Mouse (Mus musculus): ENCODE measurements around the gene Scarb2.

Gene Scarb2

DNA sequence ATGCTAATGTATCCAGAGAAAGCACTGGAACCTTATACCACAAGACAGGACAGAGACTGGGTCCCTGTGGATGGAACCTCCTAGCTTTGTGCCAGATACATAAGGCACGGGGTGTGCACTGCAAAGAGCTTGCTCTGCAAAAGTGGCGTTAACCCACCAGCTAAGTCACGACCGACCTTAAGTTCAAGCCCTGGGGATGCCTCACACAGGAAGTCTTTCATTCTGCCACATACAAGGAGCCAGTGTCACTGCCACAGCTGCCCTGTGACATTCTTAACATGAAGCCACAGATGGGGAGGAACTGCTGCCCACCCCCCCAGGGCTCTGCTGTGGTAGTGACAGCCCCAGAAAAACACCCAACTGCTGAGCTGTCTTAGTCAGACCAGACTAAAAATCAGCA is 15.9 kb downstream of the Scarb2 start:
- DNase-seq, result peak; percentile 85

DNA sequence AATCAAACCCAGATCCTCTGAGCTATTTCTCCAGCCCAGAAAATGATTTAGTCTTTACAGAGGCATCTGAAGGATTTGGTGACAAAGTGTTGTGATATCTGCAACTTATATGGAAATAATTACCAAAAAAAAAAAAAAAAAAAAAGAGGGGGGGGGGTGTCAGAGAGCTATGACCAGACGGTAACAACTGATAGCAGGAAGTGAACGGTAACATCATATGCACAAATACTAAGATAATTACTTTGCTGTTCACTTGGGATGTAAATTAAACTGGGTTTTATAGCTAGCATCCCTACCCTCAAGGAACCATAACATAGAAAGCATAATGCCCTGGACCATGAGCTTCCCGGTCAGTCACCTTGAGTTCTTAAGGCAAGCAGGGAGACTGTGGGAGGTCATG is 16.3 kb downstream of the Scarb2 start:
- DNase-seq, result no peak

DNA sequence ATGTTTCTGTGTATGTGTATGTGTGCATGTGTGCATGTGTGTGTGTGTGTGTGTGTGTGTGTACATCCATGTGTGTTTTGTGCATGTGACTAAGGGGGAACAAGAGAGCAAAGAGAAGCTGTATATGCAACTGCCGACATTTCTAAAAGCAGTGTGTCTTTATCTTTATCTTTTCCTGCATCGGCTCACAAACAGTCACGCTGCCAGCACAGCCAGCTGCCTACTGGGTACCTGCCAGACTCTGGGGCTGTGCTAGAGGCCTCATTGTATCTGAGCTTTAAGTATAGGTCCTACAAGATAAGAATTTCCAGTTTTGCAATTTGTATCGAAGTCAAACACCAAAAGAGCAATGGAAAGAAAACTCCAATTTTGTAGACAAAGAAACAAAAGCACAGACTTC is 17.1 kb downstream of the Scarb2 start:
- peak; percentile 77 for DNase-seq

DNA sequence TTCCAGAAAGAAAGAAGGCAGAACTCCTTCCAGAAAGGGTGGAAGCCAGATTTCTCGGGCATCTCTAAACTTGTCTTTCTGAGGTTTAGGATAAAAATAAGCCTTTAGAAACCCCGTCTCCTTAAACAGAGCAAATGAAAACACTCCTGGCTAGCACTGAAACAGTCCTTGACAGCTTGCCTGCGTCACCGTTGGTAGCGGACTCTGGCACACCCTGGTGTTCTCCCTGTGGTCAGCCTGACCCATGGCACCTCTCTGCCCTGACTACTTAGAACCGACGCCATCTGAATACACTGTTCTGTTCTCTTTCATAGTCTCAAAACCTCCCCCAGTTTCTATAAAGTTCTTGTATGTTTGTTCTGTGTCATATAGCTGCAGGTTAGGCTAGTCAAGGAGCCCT is 17.7 kb downstream of the Scarb2 start:
- peak; percentile 41 for DNase-seq

DNA sequence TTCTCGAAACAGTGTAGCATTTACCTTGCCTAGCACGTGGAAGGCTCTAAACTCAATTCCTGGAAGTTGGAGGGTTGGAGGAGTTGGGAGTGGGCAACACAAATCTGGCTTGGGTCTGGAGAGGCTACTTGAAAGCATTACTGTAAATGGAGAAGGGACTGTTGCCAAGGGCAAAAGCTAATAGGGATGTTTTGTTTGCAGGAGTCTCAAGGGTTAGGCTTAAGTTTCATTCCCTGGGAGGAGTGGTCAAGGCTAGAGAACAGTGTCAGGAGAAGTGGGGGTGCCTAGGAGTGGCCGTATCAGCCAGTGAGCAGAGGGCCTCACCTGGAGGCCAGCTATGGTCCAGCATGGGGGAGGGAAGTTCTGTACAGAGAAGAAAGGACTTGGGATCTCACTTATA is 18.2 kb downstream of the Scarb2 start:
- DNase-seq, result peak; percentile 47

DNA sequence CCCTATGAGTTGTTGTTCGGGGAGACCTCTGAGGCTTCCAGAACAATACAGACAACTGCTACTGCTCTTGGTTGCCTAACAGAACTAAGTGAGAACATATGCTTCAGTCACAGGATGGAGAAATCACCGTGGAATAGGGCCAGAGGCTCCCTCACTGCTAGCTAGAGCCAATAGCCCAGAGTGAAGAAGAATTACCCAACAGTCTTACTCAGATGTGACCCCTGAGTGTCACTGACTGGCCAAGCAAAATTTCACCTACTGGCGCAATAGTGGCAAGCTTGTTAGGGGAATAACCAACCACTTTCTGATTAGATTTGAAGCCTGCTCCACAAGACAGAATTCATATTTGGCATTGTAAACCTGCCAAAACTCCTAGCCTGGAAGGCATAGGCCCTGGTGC is 19.9 kb downstream of the Scarb2 start:
- no peak for DNase-seq

DNA sequence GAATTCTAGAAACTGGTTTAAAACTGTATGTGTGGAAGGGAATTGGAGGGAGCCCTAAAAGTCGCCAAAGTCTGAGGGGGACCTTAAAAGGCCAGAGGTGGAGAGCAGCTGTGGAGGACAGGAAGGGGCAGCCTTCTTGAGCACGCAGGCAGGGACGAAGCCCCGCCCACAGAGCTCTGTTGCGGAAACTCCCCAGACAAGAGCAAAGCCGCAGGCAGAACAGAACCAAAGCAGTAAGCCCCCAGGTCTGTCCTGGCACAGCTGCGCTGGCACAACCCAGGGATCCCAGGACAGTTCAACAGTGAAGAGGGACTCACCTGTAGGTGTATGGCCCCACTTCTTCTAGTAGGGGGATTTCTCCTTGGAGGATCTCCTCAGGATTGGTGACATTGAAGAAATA is 21.8 kb downstream of the Scarb2 start:
- peak; percentile 72 for DNase-seq

DNA sequence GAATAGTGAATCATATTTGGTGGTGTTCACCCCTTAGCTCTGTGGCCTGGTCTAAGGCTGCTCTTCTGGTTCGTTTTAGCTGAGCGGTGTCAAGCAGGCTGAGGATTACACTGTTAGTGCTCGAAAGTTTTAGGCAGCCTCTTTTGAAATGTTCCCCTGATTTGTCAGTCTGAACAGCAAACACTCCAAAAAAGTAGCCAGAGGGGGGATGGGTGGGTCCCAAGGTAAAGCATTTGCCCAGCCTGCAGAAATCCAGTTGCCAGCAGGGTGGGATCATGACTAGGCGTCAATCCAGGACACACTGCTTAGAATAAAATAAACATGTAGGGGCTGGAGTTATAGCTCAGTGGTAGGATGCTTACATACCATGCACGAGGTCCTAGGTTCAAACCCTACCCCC is 33.8 kb downstream of the Scarb2 start:
- no peak for DNase-seq

DNA sequence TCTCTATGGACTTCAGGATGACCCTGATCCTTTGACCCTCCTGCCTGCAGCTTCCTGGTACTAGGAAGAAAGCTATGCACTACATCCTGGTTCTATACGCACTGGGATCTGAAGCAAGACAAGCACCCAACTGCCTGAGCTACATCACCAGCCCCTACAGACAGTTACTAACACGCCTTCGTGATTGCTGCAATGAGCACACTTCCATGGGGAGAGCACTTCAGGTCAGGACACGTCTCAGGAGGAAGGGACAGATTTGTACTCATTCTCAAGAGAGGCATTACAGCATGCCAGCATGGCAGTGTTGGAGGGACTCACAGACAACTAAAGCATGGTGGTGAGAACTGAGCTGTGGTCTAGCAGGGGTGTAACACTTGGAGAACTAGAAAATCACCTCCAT is 35.1 kb downstream of the Scarb2 start:
- DNase-seq, result no peak

DNA sequence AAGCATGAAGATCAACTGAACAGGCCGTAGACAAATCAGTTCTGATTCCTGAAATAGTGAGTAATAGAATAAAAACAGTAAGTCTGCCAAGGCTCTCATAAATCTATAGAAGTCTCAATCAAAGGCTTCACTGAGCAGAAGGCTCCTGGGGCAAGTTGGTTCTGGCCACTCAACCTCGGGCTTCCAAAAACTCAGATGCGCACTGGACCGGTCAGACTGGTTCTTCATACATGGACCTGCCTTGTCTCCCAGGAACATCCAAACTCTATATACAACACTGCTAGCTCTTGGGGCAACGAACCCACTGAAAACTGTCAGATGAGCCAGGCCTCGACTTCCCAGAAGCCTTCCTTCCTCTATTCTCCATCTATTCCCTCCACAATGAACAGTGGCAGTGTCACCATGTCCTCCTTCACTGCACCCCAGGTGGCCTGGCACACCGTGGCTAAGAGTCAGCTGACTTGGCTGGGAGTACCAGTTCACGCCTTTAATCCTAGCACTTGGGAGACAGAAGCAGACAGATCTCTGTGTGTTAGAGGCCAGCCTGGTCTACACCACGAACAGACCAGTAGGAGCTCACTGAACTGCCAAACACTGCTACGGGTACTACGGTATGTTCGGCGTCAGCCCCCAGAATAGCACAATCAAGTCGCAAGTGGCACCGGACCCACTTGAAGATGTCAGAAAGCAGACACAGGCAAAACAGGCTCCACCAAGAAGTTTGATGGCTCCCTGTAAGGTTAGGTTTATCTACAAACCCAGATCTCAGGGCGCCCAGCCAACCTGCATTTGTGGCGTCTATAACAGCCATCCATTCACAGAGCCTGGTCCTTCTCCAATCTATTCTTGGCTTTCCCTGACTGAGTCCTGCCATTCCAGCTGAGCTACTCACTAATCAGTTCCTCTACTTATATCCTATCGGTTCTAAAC is 37.2 kb downstream of the Scarb2 start:
- no peak for DNase-seq

DNA sequence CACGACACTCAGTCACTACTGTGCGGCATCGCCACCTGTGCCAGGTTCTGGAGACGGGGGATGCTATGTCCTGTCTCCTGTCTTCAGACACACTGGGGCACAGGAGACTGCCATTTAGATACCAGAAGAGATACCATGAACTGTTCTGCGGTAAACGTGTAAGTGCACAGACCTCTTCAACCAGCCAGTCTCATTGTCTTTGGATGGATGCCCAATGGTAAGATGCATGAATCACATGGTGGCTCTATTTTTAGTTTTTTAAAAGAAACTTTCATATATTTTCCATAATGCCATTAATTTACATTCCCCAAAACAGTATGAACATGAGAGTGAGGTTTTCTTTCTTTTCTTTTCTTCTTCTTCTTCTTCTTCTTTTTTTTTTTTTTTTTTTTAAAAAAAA is 38.4 kb downstream of the Scarb2 start:
- DNase-seq, result no peak

DNA sequence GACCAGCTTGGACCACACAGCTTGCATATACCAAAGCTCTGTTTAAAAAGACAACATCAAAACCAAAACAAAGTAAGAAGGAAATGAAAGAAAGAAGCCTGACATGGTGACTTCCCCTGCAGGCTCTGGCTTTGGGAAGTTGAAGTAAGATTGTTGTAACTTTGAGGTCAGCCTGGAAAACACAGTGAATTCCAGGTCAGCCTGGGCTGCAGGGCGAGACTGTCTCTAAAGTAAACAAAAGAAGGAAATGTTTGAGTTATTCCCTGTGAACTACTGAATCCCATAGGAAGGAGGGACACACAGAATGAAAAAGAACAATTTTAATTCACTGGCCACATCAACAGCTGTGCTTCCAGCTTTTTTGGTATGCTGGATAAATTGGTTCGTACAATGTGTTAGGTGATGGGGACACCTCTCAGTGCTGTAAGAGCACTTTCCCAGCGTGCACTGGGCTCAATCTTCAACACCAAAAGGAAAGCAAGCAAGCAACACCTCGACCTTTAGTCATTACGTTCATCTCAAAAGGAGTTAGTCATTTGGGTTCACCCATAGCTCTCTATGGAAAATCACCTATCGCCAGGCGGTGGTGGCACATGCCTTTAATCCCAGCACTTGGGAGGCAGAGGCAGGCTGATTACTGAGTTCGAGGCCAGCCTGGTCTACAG is 39.4 kb downstream of the Scarb2 start:
- DNase-seq, result no peak

DNA sequence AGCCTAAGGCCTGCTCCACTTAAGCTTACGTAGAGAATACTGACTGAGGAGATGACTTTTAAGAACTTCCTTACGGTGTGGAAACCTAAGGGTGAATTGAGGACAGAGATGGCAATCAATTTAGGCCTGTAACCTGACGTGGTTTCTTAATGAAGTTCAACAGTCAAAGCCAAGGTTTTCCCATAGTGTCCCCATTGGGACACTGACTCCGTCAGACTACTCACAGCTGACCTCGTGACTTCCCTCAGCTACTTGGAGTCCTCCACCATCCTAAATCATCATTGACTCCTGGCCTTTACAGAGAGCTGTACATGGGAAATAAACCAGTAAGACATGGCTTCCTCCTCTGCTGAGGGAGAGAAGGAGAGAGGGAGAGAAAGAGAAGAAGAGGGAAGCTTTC is 41.1 kb downstream of the Scarb2 start:
- DNase-seq, result no peak

DNA sequence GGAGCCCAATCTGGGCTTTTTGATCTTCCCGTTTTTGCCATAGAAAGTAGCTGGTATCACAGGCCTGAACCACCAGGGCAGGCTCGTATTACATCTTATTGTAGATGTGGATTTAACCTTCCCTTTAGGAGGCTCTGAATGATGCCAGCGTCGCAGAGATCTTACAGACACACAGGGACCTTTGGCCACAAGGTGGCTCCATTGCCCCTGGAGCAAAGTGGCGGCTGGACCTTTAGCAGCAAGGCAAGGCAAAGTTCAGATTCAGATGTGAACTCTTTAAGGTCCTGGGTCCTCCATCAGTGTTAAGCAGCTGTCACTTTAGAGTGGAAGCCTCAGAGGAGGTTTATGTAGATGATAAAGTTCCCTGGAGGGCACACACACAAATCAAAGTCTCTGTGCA is 45.3 kb downstream of the Scarb2 start:
- DNase-seq, result peak; percentile 81

DNA sequence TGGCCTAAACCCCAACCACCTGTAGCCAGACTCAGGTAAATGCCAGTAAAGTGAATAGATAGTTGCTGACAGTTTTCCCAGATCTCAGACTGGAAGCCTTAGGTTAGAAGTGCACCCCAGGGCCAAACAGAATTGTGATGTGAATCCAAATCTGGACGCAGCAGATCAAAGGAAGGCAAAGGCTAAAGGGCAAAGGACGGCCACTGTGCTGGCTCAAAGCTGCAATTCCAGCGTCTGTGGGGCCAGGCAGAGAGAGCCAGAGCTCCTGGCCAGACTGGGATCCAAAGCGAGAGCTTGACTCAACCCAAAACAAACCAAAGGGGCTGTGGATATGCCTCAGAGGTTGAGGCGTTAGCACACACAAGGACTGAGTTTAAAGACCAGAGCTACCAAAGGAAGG is 47.9 kb downstream of the Scarb2 start:
- DNase-seq, result no peak

DNA sequence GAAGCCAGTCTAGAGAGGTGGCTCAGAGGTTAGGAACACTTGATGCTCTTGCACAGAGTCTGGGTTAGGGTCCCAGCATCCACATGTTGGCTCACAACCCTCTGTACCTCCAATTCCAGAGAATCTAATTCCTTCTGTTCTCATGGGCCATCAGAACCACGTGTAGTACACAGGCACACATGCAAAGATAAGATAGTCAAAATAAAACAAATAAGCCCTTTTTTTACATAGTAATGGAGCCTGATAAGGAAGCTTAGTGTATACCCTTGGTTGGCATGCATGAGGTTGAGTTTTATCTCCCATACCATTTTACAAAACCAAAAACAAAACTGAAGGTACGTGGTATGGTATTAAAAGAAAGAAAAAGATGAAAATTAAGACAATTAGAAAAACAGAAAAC is 49.2 kb downstream of the Scarb2 start:
- DNase-seq, result no peak

DNA sequence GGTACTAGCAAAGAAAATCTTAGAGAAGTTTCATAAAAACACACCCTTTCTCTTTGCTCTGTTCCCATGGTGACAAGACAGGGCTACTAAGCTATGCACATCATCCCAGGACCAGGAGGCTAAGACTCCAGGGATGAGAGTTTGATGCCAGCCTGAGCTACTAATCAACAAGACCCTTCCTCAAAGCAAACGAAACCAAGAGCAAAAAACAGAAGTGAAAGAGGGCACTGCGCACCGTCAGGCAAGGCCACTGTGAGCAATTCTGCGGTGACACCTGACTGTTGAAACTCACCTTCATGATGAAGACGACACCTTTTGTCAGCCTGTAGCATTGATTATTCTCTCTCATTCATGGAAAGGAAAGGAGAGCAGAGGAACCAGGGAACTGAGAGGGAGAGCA is 53.8 kb downstream of the Scarb2 start:
- no peak for DNase-seq

DNA sequence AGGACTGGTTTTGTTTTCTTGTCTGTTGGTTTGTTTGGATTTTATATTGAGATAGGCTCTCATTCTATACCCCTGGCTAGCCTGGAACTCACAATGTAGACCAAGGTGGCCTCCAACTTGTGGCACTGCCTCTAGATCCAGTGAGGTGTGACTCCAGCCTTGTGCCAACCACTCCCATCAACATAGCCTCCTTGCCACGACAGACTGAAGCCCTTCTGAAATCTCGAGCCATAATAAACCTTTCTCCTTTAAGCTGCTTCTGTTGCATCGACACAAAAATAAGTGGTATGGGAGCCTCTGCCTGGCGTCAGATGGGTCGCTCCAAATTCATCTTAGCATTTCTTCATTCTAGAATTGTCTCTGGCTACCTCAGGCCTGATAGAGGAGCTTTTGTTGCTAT is 59.9 kb downstream of the Scarb2 start:
- DNase-seq, result no peak

DNA sequence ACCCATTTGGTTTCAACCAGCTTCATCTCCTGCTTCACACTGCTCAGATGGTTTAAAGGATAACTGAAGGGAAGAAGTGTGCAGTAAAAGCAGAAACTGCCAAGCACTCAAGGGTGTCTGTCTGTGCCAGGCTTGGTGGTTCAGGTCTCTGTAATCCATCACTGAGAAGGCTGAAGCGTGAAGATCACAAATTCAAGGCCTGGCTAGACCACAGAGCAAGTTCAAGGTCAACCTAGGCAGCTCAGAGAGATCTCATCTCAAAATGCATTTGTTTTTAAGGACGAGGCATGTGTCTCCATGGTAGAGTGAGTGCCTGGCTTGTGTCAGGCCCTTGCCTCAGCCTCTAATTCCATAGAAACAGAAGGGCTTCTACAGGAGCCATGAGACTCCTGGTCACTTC is 61.6 kb downstream of the Scarb2 start:
- DNase-seq, result no peak

DNA sequence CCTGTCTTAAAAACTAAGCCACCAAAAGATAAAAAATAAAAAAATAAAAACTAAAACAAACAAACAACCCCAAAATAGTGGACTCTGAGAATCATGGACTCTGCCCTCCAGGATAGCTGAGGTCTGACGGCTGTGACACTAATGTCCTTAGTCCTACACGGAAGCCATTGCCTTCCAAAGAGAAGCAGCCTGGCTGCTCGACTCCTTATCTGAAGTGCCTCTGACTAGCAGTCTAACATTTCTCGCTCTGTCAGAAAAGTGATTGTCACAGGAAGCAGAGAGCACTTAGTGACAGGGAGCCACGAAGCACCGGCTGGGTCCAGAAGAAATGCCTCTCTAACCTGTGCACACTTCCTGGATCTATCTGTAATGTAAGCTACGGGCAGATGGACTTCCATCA is 63.7 kb downstream of the Scarb2 start:
- no peak for DNase-seq

DNA sequence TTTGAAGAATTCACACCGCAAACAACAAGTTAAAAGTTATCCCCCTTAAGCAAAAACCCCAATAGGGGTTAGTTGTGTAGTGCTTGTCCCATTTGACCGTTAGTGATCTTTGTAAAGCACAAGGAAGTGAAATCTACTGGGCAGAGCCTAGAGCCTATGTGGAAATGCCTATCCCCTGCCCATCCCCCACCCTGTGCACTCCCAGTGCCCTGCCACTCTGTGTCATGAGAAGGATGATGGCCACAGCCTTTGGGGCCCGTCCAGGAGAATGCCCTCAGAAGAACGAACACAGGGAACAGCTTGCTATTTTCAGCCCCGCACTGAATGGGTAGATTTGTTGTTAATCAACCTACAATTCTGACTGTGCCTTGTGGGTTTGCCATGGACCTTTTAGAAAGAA is 65.1 kb downstream of the Scarb2 start:
- no peak for DNase-seq

DNA sequence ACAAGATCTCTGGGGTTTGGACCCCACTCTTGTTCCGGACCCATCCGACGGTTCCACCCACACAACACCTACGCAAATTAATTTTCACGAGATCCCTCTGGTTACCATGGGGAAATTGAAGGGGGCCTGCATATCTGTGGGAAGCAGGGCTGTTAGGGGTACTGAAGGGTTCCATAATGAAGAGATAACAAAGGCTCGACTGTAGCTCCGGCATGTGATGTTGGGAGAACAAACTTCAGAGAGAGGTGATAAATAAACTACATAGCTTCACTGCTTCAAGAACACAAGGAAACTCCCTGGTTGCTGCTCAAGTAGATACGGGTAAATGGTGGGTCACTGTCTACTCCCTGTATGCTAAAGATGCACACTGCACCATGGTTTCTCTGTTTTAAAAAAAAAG is 68.1 kb downstream of the Scarb2 start:
- no peak for DNase-seq

DNA sequence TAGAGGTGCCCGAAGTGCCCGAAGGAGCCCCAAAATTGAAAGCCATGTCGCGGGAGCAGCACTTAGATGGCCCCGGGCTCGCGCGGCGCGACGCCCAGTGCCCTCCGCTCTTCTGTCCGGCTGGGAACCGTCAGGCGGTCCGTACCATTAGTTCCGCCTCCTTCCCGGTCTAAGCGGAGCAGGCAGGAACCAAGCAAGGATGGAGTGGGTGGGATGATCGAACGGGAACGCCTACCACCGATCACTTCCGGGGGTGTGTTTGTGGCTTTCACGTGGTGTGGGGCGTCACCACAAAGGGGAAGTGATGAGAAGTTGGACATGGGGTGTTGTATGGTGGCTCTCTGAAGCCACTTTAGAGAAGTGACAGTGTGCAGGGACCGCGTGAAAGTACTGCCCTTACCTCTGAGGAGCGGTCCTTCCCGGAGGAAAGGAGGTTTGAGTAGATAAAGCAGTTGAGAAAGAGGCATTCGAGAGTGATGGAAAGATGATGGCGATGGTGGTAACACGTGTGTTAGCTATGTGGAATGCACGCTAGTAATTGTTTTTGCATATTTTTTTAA is 71.5 kb downstream of the Scarb2 start, which contains the start of gene Nup54:
TSS of gene Nup54 (minus strand) at position 195 of the 560 bp plus-strand sequence.
- DNase-seq, result peak; percentile 92

DNA sequence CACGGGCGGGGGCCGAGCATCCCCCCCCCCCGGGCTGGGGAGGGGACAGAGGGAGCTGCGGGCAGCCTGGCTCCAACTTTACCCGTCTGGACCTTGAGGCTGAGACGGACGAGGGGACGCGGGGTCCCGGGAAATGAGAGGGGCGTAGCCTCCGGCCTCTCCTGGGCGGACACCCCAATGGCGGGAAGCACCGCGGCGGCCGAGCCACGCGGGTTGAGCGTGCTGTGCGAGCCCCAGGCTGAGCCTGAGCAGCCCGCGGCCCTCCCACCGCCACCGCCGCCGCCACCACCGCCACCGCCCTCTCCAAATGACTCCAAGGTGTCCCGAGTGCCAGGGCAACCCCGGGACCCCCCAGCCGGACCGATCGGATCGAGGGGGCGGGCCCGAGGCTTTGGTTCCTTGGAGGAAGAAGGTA is 72.1 kb downstream of the Scarb2 start:
- no peak for DNase-seq

All from thymus, postnatal 25 days (tissue).